Mouse (Mus musculus) thymus, postnatal 10 days (tissue): ENCODE measurements at regions not wholly inside any gene's neighbourhood (a gene's known extent, or its start where the extent isn't known, plus 50 kb on each side); places are given as distances from the start of the nearest gene placed in this dataset.
A peak's percentile ranks its signal among the peaks of the same experiment; 100 is the strongest.

Experiments
- DNase-seq, 2 experiments: peaks; one replicate each; pipeline ENCODE4 v3.0.0; 2021; ENCODE audit warnings: low spot score in 2 of 2

DNA sequence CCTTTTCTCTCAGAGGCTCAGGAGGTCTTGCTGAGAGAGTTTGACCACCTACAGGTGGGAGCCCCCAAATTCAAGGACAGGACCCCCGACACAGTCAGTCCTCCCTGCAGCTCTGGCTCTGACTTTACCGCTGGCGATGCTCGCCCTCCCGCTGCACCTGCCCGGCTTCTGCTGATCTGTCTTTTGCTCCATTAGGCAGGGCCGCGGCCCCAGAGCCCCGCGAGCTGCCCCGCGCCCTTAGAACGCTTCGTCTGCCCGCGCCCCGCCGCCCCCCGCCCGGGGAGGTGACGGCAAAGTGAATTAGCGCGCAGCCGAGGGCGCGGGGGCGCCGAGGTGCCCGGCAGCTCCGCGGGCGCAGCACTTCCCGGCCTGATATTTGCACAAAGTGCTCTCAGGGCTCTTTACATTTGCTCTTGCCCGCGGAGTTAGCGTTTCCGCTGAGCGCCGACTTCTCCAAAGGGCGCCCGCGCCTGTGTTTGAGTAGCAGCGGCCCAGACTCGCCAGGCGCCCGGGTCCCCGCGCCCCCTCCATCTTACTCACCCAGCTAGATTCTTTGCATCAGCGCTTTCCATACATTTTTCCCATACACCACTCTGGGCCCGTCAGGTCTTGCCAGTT is 260.7 kb upstream of the 4930535I16Rik start:
- DNase-seq: peak in 1 of 2 experiments; percentile 4

DNA sequence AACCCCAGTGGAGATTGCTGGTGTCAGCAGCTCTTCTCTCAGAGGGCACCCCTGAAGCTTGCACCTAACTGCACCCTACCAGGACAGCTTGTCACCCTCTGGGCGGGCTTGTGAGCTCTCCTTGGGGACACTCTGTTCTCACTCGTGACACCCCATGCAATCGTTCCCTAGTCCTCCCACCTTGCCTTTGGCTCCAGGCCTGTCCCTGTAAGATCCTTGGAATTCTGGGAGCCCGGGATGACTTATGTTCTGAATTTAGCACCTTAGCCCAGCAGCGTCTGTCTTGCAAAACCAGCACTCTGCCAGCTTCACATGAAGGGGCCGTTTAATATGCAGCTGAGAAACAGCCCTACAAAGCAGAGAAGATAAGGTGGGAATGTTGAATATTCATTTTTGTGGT is 257.7 kb upstream of the 4930535I16Rik start:
- no peak for DNase-seq

DNA sequence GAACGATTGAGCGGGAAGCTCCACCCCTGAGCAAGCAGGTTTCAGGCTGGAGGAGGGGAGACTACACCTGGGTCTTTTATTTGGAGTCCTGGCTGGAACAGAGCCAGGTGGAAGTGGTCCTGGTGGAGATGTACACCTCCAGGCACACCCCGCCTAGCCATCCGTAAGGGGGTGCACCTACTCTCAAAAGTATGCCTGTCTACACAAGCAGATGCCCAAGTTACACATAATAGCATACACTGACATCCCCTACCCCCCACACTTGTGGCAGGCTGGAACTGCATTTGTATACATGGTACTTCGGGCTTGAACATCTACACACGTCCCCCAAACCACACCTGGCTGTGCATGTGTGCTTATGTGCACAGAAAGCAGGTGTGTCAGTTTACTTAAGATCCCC is 236.8 kb upstream of the 4930535I16Rik start:
- no peak for DNase-seq

DNA sequence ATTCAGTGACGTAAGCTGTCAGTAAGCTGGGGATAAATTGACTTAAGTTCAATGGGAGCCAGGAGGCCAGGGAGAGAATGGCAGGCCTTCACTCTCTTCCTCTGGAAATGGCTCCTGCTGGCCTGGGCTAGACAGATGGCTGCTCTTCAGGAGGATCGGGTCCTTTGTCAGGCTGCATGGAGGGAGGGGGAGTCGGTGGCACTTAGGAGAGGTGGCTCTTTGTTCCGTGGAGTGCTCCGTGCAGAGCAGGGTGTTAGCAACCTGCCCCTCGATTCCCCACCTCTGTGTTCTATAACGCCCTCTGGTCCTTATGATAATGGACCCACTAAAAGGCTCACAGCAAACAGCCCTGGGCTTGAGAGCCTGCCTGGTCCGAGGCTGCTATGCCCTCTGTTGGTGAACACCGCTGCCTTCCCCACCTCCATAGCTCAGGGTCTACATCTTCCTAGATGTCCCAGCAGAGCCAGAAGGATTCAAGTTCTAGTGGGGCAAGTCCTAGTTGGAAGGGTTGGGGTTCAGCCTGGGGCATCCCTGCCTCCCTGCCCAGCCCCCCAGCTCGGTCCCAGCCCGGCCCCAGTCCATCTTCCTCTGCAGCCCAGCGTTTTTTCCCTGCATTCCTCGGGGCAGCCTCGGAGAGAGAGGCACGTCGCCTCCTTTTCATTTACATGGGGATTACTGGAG is 232.1 kb upstream of the 4930535I16Rik start:
- DNase-seq: no peak

DNA sequence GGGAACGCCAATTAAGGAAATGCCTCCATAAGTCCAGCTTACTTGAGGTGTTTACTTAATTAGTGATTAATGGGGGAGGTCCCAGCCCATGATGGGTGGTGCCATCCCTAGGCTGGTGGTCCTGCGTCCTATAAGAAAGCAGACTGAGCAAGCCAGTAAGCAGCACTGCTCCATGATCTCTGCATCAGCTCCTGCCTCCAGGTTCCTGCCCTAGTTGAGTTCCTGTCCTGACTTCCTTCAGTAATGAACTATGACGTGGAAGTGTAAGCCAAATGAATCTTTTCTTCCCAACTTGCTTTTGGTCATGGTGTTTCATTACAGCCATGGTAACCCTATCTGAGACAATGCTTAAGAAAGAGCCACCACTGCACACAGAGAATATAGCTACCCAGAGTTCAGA is 231.2 kb upstream of the 4930535I16Rik start:
- DNase-seq: no peak

DNA sequence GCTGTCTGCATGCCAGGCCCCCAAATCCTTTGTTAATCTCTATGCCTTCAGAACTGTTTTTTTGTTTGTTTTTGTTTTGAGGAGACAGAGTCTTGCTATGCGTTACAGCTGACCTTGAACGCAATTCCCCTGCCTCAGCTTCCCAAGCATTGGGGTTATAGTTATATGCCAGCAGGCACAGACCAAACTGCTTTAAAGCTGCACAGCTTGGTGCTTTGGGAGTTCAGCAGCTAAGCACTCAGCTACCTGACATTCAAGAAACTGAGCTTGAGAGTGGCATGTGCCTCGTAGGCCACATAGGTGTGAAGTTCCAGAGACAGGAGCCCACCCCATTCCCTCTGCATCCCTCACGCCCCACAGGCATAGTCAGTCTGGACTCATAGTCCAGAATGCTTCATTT is 229.5 kb upstream of the 4930535I16Rik start:
- no peak for DNase-seq

DNA sequence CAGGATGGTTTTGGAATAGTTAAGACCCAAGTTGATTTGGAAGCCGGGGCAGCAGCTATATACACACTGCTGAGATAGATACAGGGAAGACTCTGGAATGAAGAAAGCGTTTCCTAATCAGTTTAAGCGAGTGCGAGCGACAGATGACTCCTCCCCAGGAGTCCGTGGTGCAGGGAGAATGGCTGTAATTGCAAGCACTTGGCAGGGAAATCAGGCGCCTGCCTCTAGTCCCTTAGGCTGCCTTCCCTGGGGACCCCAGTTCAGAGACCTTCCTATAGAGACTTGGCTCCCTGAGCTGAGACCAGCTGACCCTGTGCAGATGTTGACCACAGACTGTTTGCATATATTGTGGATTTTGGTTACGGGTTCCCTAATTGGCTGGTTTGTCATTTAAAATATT is 228.3 kb upstream of the 4930535I16Rik start:
- no peak for DNase-seq

DNA sequence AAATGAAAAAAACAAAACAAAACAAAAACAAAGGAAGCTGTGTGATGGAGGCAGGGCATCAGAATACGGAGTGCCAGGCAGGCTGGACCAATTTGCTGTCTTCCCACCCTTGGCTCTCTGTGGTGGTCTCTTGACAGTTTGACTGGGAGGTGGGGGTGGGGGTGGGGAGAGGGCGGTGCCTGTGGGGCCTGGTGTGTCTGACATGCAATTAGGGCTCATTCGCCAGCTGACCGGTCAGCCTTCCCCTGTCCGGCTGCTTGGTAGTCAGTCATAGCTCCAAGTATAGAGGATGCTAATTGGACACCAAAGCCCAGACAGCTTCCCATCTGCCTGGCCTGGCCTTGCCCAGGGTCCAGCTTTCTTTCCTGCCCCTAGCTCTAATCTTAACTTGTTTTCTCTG is 225.8 kb upstream of the 4930535I16Rik start:
- DNase-seq: no peak

DNA sequence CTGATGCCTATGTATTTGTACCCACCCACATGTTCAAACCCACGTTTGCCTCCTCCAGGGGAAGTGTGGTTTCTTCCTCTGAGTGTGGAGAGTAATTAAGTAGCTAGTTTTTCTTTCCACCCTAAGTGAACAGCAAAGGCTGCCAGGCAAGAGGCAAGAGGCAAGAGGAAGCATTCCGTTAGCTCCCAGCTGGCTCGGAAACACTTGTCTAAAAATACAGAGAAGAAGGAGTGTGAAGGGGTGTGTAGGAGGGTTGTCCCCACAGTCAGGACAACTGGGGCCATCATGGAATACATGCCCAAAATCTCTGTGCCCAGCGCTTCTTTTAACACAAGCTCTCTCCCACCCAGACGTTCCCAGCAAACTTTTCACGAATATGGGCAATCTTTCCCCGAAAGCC is 225.4 kb upstream of the 4930535I16Rik start:
- DNase-seq: no peak

DNA sequence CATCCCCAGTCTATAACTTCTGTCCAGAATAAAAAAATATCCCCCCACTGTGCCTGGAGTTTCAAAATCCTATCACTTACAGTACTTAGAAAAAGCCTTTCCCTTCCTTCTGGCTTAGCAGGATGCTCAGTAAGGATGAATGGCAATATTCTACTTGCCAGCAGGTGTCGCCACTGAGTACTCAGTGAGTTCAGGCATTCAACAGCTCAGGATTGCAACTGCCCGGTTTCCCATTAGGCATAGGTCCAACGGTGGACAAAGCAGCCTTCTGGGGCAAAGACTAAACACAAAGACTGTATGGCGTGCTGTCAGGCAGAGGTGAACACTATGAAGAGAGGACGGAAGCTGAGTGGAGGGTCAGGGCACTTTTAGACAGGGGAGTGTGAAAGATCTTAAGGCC is 224.3 kb upstream of the 4930535I16Rik start:
- peak; percentile 8 to 57 for DNase-seq

DNA sequence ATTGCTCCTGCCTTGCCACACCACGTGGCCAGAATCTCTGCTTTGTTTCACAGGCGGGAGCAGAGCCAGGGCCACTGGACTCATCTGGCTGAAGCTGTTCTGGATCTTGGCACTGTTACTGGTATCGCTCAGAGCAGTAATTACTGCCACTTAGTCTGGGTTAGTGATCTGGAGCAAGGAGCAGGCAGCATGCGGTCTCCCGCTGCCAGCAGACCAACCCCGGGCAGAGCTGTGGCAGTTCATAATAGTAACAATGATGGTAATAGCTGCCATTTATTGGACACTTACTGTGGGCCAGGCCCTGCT is 217.3 kb upstream of the 4930535I16Rik start:
- no peak for DNase-seq

DNA sequence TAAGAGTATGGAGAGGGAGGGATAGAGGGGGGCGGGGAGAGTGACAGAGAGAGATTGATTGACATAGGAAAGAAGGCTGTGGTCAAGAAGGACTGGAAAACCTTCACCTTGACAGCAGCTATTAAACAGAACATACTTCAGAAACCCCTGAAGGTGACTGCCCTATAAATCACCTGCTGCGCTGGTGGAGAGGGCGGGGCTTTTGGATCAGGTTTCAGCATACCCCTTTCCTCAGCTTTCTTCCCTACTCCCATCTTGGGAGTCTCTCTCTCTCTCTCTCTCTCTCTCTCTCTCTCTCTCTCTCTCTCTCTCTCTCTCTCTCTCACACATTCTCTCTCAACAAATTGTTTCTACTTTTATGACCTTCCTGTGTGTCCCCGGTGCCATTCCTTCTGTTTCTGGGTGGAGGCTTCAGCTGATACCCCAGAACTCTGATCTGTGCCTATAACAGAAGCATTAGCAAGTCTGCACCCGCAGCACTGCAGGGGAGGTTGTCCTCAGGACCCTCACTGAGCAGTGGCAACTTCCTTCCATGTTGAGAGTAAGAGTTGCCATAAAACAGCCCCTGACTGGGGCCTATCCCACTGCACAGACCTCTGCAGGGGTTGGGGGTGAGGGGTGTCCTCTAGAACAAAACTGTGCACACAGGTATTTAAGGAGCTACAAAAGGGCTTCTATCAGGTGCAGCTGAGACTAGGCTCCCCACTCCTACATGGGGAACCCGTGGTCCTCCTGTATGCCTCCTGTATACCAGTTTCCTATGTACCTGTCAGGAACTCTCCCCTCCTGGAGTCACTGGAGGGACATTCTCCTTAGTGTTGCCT is 216.7 kb upstream of the 4930535I16Rik start:
- no peak for DNase-seq

DNA sequence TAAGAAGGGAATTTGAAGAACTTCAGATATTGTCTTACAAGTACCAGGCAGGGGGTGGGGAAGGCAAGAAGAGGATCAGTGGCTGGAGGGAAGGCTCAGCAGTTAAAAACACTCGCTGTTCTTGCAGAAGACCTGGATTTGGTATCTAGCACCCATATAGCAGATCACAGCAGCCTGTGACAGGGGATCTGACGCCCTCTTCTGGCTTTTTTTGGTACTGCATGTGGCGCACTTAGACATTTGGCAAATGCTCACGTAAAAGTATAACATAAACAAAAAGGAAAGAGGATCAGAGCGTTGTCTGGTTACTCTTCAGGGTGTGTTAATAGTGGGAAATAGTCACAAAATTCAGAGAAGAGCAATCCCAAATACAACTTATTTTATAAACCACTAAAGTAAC is 213.1 kb upstream of the 4930535I16Rik start:
- no peak for DNase-seq

DNA sequence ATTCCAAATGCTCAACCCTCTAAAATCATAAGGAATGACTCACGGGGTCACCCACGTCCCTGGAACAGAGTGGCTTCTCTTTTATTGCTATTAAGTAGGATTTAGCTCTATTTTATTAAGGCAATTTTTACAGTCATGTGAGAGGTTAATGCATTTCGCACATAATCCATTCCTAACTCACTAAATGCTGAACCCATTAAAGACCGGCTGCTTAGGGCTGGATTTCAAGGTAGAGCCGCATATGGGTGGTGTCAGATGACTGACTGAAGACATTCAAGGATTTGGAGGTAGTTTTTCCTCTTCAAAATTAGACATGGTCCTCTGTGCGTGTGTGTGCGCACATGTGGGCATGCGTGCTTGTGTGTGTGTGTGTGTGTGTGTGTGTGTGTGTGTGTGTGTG is 208.4 kb upstream of the 4930535I16Rik start:
- no peak for DNase-seq

DNA sequence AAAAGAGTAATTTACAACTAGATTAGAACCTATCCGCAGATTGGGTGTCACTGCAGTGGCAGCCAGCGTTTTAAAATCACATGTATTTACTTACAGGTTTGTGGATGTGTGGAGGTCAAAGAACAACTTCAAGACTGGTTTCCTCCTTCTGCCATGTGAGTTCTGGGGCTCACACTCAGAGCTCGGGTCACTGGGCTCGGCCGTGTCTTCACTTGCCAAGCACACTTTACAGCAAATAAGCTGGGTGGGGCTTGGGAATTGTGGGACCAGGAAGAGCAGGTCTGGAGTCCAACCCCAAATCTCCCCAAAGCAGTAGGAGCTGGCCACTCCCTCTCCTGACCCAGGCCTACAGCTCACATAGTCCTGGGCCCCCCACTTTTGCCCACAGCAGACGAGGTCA is 202.5 kb upstream of the 4930535I16Rik start:
- DNase-seq: no peak

DNA sequence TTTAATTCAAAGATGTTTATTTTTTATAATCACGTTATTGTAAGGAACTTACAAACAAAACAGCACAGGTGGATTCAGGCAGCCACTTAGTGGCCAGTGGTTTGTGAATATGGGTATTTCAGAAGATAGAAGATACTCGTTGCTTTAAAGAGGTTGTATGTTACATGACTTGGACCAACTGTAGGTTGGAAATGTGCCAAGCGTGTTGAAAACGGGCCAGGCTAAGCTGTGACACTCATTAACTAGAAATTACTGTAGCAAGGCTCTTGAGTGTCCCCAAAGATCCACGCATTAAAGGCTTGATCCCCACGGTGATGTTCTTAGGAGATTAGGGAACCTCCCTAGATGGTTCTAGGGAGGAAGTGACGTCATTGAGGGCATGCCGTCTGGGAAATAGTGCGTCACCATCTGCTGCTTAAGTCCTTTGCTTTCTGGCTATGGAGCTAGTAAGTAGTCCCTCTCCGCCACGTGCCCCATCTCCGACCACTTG is 196.1 kb upstream of the 4930535I16Rik start:
- DNase-seq: no peak

DNA sequence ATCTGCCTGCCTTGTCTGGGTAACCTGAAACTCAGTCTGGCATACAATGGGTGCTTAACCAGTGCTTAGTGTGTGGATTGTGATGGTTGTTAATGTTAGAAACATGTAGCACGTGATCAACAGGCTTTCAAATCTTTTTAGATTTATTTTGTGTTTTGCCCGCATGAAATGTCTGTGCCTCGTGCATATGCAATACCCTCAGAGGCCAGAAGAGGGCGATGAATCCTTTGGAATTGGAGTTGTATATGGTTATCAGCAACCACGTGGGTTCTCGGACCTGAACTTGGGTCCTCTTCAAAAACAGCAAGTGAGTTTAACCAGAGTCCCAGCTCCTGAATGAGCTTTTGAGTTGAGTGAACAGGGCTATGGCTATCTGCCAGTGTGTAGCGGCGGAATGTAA is 192.9 kb upstream of the 4930535I16Rik start:
- peak in 1 of 2 experiments; percentile 8 for DNase-seq

DNA sequence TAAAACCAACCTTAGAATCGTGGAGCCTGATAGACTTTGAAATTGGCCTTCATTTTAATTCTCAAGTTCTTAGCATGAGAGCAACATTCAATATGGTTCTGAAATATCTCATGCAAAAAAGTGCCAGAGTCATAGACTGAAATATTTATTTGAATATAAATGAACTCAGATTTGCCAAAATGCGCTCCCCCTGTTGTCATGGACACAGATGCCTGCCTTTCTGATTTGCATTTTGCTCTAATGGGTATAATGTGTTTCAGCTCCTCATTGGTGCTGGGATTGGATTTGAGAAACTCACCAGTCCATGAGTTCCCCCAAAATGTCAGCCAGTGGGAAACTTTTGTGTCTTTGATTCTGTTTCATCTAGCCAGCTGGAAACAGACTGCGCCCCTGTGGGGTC is 191.5 kb upstream of the 4930535I16Rik start:
- DNase-seq: no peak

DNA sequence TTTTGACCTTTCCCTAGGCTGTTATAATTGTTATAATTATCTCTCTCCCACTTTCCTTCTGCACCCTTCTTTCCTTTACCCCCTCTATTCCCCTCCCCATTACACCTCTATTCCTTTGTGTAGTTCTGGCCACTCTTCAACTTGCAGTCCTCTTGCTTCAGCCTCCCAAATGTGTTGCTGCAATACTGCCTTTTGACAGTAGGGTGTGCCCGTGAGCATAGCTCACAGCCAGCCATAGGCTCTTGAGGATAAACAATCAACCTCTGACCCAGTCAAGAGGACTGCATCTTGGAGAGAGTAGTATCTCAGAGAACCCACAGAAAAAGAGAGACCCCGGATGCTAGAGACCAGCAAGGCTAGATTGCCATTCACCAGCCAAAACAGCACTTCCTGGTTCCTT is 184.9 kb upstream of the 4930535I16Rik start:
- peak in 1 of 2 experiments; percentile 12 for DNase-seq

DNA sequence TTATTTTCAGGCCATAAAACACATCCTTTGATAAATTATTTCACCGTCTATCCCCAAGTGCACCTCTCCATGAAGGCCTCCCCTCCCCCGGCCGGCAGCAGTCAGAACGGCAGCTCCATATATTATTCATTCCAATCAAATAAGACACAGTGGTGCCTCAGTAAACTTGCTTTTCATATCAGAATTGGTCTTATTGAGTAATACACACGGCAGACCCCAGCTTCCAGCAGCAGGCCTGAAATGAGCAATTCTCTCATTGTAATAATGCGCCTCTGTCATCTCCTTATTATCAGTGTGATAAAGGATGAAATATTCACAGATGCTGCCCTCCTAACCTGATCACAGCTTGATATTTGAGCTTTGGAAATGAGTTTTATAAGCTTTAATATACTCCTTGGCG is 169.0 kb upstream of the 4930535I16Rik start:
- no peak for DNase-seq

DNA sequence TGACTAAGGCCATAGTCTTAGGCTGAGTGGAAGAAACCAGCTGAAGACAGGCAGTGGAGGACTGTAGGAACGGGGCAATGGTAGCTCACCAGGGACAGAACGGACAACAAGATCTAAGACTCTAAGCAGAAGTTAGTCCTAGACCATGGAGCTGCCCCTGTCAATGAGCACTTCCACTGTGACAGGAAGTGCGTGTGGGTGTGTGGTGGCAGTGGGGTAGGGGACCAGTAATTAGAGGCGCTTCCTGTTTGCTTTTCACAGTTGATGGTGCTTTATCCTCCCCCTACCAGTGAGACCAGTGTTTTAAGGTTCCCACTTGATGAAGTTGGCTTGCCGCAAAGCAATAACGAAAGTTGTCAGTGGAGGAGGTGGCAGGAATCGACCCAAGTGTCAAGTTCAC is 168.4 kb upstream of the 4930535I16Rik start:
- no peak for DNase-seq

DNA sequence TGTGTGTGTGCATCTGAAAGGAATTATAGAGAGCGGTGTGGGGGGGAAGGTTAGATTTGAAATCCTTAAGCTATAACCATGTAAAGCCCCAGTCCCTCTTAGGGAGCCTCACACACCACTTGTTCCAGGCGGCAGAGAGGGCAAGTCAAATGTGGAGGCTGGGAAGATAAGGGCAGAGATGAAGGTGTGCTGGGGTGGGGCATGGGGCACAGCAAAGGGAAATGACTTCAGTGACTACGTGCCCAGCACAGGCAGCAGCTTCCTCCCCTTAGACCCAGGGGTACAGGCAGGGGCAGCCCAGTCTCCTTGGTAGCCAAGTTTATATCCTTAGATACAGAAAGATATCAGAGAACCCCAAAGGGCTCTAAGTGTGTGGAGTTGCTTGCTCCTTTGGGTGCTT is 161.8 kb upstream of the 4930535I16Rik start:
- no peak for DNase-seq

DNA sequence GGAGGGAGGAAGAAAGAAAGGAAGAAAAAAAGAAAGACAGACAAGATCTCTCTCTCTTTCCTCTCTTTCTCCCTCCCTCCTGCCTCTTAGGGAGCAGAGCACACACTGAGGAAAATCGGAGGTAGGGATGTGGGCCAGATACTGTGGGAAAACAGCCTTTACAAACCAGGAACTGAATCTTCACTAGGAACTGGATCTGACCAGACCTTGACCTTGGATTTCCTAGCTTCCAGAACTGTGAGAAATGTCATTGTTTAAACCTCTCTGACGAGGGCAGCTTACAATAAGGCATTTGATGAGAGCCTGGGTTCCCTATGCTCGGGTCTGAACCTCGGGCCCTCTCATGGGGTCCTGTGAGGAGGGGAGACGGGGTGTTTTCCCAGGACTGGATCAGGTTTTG is 157.7 kb upstream of the 4930535I16Rik start:
- no peak for DNase-seq
